Mouse (Mus musculus): ENCODE data around the gene Abcc3. TPM values are rescaled to one million over a fixed set of nuclear protein-coding genes. Genes with fewer than 3 reads are reported as not detected.

The Abcc3 gene
- polyA plus RNA-seq, 1 experiment = 6.3 TPM

DNA sequence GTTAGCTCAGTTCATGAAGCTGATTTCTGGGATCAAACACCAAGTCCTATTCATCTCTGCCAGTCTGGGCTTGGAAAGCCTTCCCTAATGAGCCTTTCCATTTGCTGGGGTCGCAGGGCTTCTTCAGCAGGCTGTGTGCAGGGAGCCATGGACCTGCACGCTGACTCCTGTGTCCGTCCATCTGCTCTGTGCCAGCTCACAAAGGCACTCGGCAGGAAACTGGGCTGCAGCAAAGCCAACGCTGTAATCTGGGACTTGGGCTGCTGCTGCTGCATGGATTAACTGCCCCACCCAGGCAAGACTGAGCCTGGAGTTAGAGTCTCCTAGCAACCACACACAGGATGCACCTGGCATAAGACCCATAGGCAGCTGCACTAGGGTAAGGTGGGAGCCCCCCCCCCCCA, 48.8 kb downstream of the Abcc3 start:
- peaks cover 24% of the 10 kb centered on the region for H3K36me3 ChIP-seq (replicated peaks; ENCODE audit: low read length)
- TF ChIP-seq FLI1 (IDR thresholded peaks at IDR 0.05; ENCODE audit: low read length) = no peak
- no peak for TF ChIP-seq GATA1 (IDR thresholded peaks at IDR 0.05; ENCODE audit: borderline replicate concordance, low read length)
- H3K4me1 ChIP-seq = peaks cover 6% of the 10 kb centered on the region; the same call in 1 of the 2 replicates
- H3K9me3 ChIP-seq = peaks cover 3% of the 10 kb centered on the region
- peaks cover 44% of the 10 kb centered on the region for H3K27me3 ChIP-seq (replicated peaks)
- no peak overlapping the region for H3K4me3 ChIP-seq (replicated peaks)

DNA sequence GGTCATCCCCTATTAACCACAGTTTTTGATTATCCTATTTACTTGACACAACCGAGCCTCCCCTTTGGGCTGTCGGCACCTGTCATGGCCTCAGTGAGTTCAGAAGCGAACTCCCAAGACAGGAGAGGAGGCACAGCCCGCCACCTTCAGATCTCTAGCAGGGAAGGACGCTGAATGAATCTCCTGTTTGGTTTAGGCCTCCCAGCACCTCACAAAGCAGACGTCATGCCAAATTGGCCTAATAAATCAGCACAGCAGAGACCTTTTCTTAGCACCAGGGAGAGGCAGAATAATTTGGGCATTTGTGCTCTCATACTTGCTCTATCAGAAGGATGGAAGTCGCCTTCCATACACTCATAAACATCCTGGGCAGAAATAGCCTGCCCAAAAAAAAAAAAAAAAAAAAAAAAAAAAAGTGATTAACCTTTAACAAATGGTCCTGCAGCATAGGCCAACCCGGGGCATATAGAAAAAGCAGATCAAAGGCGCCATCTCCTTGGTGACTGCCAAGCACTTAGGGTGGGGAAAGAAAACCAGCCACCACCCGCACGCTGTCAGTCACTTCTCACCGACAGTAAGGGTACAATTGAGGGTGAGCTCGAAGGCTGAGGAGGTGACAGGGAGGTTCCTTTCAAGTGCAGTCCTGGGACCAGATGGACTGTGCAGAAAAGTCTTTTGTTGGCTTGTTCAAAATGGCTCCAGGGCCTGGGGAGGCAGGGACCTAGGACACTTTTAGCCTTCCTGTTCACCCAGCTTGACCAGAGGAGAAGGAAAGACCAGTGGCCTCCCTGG, 50.5 kb downstream of the Abcc3 start:
- peaks cover 42% of the 10 kb centered on the region for H3K27me3 ChIP-seq (replicated peaks)
- H3K9me3 ChIP-seq = no peaks in the 10 kb centered on the region
- H3K4me3 ChIP-seq (replicated peaks) = no peak overlapping the region
- TF ChIP-seq FLI1 (IDR thresholded peaks at IDR 0.05; ENCODE audit: low read length) (no peak), GATA1 (IDR thresholded peaks at IDR 0.05; ENCODE audit: borderline replicate concordance, low read length) (no peak)
- H3K4me1 ChIP-seq = peaks cover 6% of the 10 kb centered on the region; the same call in 1 of the 2 replicates
- peaks cover 38% of the 10 kb centered on the region for H3K36me3 ChIP-seq (replicated peaks; ENCODE audit: low read length)

DNA sequence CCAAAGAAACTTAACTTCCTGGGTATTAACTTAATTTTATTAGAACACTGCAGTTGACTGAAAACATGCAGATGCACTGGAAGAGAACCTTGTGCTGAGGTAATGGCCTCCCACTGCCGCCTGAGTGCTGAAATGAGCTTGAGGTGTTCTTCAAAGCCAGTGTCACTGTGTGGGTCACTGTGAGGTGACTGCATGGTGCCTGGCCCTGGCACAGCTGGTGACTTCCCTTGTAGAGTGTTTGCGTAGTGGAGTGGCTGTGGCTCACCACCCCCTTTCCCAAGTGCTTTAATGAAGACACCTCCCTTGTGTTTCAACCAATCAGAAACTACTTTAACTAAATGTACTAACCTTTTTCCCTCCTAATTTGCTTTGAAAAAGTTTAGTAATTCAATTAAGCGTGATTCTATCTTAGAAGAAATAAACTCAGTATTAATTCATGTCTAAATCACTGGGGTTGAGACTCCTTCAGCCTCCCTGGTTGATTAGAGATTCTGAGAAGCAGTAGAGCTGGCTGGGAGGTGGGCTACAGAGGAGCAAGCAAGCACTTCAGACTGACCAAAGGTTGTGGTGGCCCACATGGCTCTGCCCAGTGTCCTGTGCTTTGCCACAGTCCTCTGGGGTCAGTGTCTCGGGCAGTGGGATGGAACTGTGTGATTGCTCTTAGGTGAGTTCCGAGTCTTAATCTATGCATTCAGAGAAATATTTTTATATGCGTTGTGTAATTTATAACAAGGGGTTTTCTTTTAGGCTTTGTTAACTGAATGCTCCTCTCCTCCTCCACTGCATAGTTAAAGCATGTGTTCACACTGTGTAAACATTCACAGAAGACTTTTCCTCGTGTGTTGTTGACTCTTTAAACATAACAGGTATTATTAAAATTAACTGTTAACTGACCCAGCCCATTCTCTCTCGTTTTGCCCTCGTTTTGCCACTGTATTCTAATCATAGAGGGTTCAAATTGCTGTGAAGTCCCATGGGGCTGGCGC, 51.6 kb downstream of the Abcc3 start:
- H3K4me3 ChIP-seq (replicated peaks) = no peak overlapping the region
- H3K27me3 ChIP-seq (replicated peaks) = peaks cover 33% of the 10 kb centered on the region
- peaks cover 42% of the 10 kb centered on the region for H3K36me3 ChIP-seq (replicated peaks; ENCODE audit: low read length)
- TF ChIP-seq GATA1 (IDR thresholded peaks at IDR 0.05; ENCODE audit: borderline replicate concordance, low read length) = no peak
- no peak for TF ChIP-seq FLI1 (IDR thresholded peaks at IDR 0.05; ENCODE audit: low read length)
- H3K4me1 ChIP-seq = peaks cover 6% of the 10 kb centered on the region; the same call in 1 of the 2 replicates
- no peaks in the 10 kb centered on the region for H3K9me3 ChIP-seq

DNA sequence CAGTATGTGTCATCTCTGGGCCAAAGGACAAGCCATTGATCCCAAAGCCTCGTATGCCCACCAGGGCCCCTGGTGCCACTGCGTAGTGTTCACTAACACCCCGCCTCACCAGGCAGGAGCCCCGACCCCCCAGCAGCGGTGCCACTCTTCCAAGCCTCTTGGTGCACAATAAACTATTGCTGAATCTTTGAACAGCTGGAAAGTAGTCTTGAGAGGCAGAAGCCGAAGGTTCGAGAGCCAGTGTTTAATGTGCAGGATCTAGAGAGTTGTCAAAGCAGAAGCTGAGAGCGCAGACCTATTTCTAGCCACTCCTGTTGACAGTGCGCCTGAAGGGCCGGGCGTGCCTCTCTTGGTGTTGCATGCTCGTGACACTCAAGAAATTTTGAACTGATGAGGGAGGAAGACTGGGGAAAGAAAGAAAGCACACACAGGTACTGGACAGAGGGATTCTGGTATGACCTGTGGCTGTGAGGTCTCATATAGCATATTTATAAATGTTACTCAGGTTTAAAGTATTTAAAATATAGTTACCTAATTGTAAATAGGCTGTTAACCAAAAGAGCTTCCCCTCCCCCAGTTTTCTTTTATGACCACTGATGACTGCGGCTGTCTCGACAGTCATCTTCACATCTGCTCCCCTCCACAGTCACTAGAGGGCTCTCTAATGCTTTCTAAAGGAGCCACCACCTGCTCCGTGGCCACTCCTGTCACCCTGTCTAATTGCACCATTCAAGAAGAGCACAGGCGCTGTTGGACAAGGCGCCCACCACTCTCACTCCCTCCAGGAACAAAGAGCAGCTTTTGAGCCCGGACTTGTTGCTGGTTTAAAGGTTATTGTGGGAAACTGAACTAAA, 52.8 kb downstream of the Abcc3 start:
- TF ChIP-seq GATA1 (IDR thresholded peaks at IDR 0.05; ENCODE audit: borderline replicate concordance, low read length) (no peak), FLI1 (IDR thresholded peaks at IDR 0.05; ENCODE audit: low read length) (no peak)
- Histone ChIP-seq H3K4me3 (replicated peaks) (no peak overlapping the region), H3K27me3 (replicated peaks) (peaks cover 20% of the 10 kb centered on the region), H3K4me1 (peaks cover 6% of the 10 kb centered on the region; the same call in 1 of the 2 replicates), H3K36me3 (replicated peaks; ENCODE audit: low read length) (peaks cover 51% of the 10 kb centered on the region), H3K9me3 (no peaks in the 10 kb centered on the region)

DNA sequence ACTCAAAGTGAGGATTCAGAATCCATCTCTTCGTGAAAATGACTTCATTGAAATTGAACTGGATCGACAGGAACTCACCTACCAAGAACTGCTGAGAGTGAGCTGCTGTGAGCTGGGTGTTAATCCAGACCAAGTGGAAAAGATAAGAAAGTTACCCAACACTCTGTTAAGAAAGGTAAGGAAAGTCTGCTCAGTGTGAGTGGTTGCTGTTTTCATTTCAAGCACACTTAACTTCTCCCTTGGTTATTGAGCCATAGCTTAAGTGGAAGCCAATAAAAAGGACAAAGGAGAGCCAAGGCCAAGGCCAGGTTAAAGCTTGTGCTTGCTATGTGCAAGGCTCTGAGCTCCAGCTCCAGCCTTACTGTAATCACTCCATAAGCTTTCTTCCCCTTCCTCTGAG, 54.5 kb downstream of the Abcc3 start:
- Histone ChIP-seq H3K36me3 (replicated peaks; ENCODE audit: low read length) (peaks cover 63% of the 10 kb centered on the region), H3K4me1 (peaks cover 6% of the 10 kb centered on the region; the same call in 1 of the 2 replicates)
- TF ChIP-seq FLI1 (IDR thresholded peaks at IDR 0.05; ENCODE audit: low read length) = no peak
- TF ChIP-seq GATA1 (IDR thresholded peaks at IDR 0.05; ENCODE audit: borderline replicate concordance, low read length) = no peak

DNA sequence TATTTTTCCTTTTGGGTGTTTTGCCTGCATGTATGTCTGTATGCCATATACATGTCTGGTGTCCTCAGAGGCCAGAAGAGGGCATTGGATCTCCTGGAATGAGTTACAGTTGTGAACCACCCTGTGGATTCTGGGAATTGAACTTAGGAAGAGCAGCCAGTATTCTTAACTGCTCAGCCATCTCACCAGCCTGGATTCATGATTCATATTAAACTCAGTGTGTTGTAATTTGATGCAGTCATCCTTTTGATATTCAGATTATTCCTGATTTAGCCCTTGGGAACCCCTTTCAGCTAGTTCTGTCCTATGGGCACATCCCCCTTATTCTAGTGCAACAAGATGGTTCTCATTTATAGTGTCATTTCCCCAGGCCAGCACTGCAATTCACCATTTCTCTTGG, 56.2 kb downstream of the Abcc3 start:
- Histone ChIP-seq H3K4me3 (replicated peaks) (no peak overlapping the region), H3K9me3 (no peaks in the 10 kb centered on the region), H3K27me3 (replicated peaks) (no peaks in the 10 kb centered on the region), H3K36me3 (replicated peaks; ENCODE audit: low read length) (peaks cover 57% of the 10 kb centered on the region), H3K4me1 (no peaks in the 10 kb centered on the region)
- TF ChIP-seq GATA1 (IDR thresholded peaks at IDR 0.05; ENCODE audit: borderline replicate concordance, low read length) = no peak
- no peak for TF ChIP-seq FLI1 (IDR thresholded peaks at IDR 0.05; ENCODE audit: low read length)

More for the DNA sequence above, 54.5 kb downstream of the Abcc3 start:
- Histone ChIP-seq H3K27me3 (replicated peaks) (peaks cover 5% of the 10 kb centered on the region), H3K9me3 (no peaks in the 10 kb centered on the region), H3K4me3 (replicated peaks) (no peak overlapping the region)

DNA sequence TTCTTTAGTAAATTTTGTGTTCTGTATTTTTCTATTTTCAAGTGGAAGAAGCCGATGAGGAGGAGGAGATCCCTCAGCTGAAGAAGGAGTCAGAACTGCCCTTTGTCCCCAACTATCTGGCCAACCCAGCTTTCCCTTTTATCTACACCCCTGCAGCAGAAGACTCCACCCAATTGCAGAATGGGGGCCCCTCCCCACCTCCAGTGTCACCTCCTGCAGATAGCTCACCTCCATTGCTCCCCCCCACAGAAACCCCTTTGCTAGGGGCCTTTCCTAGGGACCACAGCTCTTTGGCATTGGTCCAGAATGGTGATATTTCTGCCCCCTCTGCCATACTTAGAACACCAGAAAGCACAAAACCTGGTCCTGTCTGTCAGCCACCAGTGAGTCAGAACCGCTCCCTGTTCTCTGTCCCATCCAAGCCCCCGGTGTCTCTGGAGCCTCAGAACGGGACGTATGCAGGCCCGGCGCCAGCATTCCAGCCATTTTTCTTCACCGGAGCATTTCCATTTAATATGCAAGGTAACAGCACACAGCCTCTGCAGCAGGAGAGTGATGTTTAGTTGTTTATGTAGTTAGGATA, 58.3 kb downstream of the Abcc3 start:
- H3K4me3 ChIP-seq (replicated peaks) = no peak overlapping the region
- peaks cover 10% of the 10 kb centered on the region for H3K4me1 ChIP-seq
- TF ChIP-seq FLI1 (IDR thresholded peaks at IDR 0.05; ENCODE audit: low read length) = no peak
- no peak for TF ChIP-seq GATA1 (IDR thresholded peaks at IDR 0.05; ENCODE audit: borderline replicate concordance, low read length)
- no peaks in the 10 kb centered on the region for H3K27me3 ChIP-seq (replicated peaks)
- H3K36me3 ChIP-seq (replicated peaks; ENCODE audit: low read length) = peaks cover 44% of the 10 kb centered on the region
- no peaks in the 10 kb centered on the region for H3K9me3 ChIP-seq

DNA sequence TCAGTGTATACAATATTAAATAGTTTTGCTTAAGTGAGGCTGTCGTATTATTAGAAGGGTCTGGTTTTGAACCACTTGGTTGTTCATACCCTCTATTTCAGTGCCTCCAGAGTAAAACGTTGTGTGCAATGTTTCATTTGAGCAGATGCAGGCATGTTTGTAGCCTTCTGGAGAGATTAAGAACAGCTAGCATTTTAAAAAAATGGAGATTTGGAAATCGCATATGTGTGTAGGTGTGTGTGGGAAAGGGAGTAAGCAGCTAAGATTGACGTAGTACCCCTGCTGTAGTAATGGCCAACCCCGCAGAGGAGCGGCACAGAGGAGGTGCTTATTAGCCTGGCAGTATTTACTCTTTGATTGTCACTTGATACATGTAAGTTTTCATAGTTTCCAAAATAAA, 60.1 kb downstream of the Abcc3 start:
- H3K9me3 ChIP-seq = no peaks in the 10 kb centered on the region
- H3K36me3 ChIP-seq (replicated peaks; ENCODE audit: low read length) = peaks cover 27% of the 10 kb centered on the region
- peaks cover 11% of the 10 kb centered on the region for H3K4me1 ChIP-seq
- TF ChIP-seq GATA1 (IDR thresholded peaks at IDR 0.05; ENCODE audit: borderline replicate concordance, low read length) (no peak), FLI1 (IDR thresholded peaks at IDR 0.05; ENCODE audit: low read length) (no peak)
- no peak overlapping the region for H3K4me3 ChIP-seq (replicated peaks)
- no peaks in the 10 kb centered on the region for H3K27me3 ChIP-seq (replicated peaks)

DNA sequence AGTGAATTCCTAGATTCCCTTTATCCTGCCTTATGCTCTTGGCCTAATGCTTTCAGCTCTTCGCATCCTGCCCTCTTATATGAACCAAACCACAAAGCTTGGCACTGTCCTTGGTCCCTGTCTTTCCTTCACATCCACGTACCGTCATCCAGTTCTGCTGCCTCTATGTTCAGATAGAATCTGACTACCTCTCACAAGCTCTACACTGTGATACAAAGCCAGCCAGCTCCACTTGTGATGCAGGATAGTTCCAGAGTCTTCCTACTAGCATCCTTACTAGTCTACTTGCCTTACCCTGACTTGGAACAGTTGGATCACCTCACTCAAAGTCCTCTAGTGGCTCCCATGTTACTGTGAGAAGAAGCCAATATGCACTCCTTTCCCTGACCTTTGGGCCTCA, 62.6 kb downstream of the Abcc3 start:
- no peaks in the 10 kb centered on the region for H3K9me3 ChIP-seq
- H3K27me3 ChIP-seq (replicated peaks) = no peaks in the 10 kb centered on the region
- no peak for TF ChIP-seq FLI1 (IDR thresholded peaks at IDR 0.05; ENCODE audit: low read length)
- TF ChIP-seq GATA1 (IDR thresholded peaks at IDR 0.05; ENCODE audit: borderline replicate concordance, low read length) = no peak
- peaks cover 18% of the 10 kb centered on the region for H3K4me1 ChIP-seq
- no peak overlapping the region for H3K4me3 ChIP-seq (replicated peaks)
- peaks cover 14% of the 10 kb centered on the region for H3K36me3 ChIP-seq (replicated peaks; ENCODE audit: low read length)

Data from megakaryocyte, embryonic 14.5 days (primary cell).